Mouse (Mus musculus): ENCODE measurements at regions not wholly inside any gene's neighbourhood (a gene's known extent, or its start where the extent isn't known, plus 50 kb on each side); places are given as distances from the start of the nearest gene placed in this dataset.

DNA sequence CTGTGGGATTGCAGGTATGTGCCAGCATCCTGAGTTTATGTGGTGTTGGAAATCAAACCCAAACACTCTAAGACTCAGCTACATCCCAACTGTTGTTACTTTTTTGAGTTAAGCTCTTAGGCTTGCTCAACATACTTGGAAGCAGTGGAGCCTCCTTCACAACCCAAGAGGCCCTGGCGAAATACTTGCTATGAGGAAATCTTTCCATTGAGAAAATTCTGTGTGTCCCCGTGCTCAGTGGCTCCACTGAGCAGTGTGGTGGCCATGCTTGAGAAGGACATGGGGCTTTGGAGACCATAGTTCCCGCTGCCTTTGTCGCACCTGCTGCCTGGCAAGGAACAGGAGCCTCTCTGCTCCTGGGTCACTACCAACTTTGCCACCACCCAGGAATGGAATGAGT, 89.9 kb upstream of the Ccnd1 start:
- Histone ChIP-seq H3K4me2 (replicated peaks) (no peak overlapping the region), H3K36me3 (no peaks in the 10 kb centered on the region), H3K27ac (no peak overlapping the region), H3K9me3 (no peaks in the 10 kb centered on the region), H3K27me3 (peaks cover 16% of the 10 kb centered on the region), H3K4me3 (replicated peaks) (no peak overlapping the region), H3K4me1 (replicated peaks) (peaks cover 13% of the 10 kb centered on the region), H3K9ac (replicated peaks) (no peak overlapping the region)
- ATAC-seq = no peak
- WGBS = 92% methylated on average over 4 of the region's 4 CpGs

- ATAC-seq = no peak
- H3K4me2 ChIP-seq (replicated peaks) = no peak overlapping the region
- WGBS = 46% methylated on average over 4 of the region's 4 CpGs
- H3K9ac ChIP-seq (replicated peaks) = no peak overlapping the region
- H3K27ac ChIP-seq = no peak overlapping the region
- H3K27me3 ChIP-seq = peaks cover 16% of the 10 kb centered on the region
- H3K36me3 ChIP-seq = no peaks in the 10 kb centered on the region
- peaks cover 13% of the 10 kb centered on the region for H3K4me1 ChIP-seq (replicated peaks)
- H3K9me3 ChIP-seq = no peaks in the 10 kb centered on the region
- H3K4me3 ChIP-seq (replicated peaks) = no peak overlapping the region
Measured at GRCm38 (mm10) chr7:145029124-145029523, 89.4 kb upstream of the Ccnd1 start.

GRCm38 (mm10) chr7:145027061-145027460, 87.3 kb upstream of the Ccnd1 start:
- Histone ChIP-seq H3K9ac (replicated peaks) (no peak overlapping the region), H3K4me1 (replicated peaks) (peaks cover 13% of the 10 kb centered on the region), H3K27ac (no peak overlapping the region), H3K9me3 (no peaks in the 10 kb centered on the region), H3K4me3 (replicated peaks) (no peak overlapping the region), H3K4me2 (replicated peaks) (no peak overlapping the region), H3K27me3 (peaks cover 12% of the 10 kb centered on the region), H3K36me3 (no peaks in the 10 kb centered on the region)
- no peak for ATAC-seq
- WGBS = 82% methylated on average over 4 of the region's 4 CpGs

GRCm38 (mm10) chr7:145026014-145026285, 86.2 kb upstream of the Ccnd1 start:
- peaks cover 8% of the 10 kb centered on the region for H3K27me3 ChIP-seq
- no peak overlapping the region for H3K4me3 ChIP-seq (replicated peaks)
- no peaks in the 10 kb centered on the region for H3K9me3 ChIP-seq
- no peaks in the 10 kb centered on the region for H3K36me3 ChIP-seq
- H3K4me2 ChIP-seq (replicated peaks) = no peak overlapping the region
- 90% methylated on average over 5 of the region's 5 CpGs for WGBS
- H3K27ac ChIP-seq = no peak overlapping the region
- no peak overlapping the region for H3K9ac ChIP-seq (replicated peaks)
- H3K4me1 ChIP-seq (replicated peaks) = peaks cover 5% of the 10 kb centered on the region
- no peak for ATAC-seq

GRCm38 (mm10) chr7:145025186-145026013, 85.7 kb upstream of the Ccnd1 start:
- Histone ChIP-seq H3K27ac (no peak overlapping the region), H3K4me3 (replicated peaks) (no peak overlapping the region), H3K4me1 (replicated peaks) (peaks cover 2% of the 10 kb centered on the region), H3K4me2 (replicated peaks) (no peak overlapping the region), H3K27me3 (peaks cover 8% of the 10 kb centered on the region), H3K9ac (replicated peaks) (no peak overlapping the region), H3K36me3 (no peaks in the 10 kb centered on the region), H3K9me3 (no peaks in the 10 kb centered on the region)
- WGBS = 74% methylated on average over 6 of the region's 6 CpGs
- ATAC-seq = no peak

DNA sequence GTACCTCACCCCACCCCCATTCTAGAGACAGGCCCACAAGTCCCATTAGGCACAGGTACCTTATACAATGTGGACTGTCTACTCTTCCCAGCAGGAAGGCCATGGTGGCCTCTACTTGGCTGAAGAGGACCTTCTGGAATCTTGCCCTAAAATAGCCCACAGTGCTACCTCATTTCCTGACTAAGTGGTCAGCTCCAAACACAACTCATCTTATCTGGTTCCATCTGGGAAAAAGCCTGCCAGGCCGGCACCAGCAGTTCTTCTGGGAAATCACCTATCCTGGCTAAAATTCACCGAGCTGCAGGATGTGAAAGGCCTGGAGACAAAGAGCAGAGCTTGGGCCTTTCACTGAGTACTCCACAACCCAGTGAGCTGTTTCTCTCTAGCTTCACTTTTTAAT, 84.9 kb upstream of the Ccnd1 start:
- Histone ChIP-seq H3K9me3 (no peaks in the 10 kb centered on the region), H3K4me2 (replicated peaks) (no peak overlapping the region), H3K27ac (no peak overlapping the region), H3K9ac (replicated peaks) (no peak overlapping the region), H3K4me3 (replicated peaks) (no peak overlapping the region), H3K4me1 (replicated peaks) (no peaks in the 10 kb centered on the region), H3K36me3 (no peaks in the 10 kb centered on the region), H3K27me3 (peaks cover 2% of the 10 kb centered on the region)
- no peak for ATAC-seq
- 86% methylated on average over 2 of the region's 2 CpGs for whole genome bisulfite sequencing

- Histone ChIP-seq H3K9me3 (no peaks in the 10 kb centered on the region), H3K27ac (no peak overlapping the region), H3K9ac (replicated peaks) (no peak overlapping the region), H3K4me1 (replicated peaks) (peaks cover 11% of the 10 kb centered on the region), H3K4me2 (replicated peaks) (no peak overlapping the region), H3K4me3 (replicated peaks) (no peak overlapping the region), H3K27me3 (no peaks in the 10 kb centered on the region), H3K36me3 (no peaks in the 10 kb centered on the region)
- 61% methylated on average over 2 of the region's 2 CpGs for WGBS
- ATAC-seq = no peak
Measured at GRCm38 (mm10) chr7:145019137-145019536, 79.4 kb upstream of the Ccnd1 start.

DNA sequence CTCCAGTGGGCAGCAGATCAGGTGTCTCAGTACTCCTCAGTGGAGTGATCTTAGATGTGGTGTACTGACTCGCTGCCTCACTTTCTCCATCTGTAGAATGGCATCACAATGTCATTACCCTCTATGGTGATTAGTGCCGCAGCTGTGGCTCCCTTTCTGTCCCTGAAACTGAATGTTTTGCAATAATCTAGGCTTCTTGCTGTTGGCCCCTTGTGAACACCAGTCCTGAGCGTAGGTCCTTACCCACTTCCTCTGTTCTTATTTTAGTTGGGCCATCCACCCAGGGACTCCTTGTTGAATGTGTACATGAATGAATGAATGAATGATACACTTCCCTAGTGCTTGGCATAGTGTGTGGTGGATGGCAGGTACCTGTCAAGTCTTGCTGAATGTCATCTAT, 78.4 kb upstream of the Ccnd1 start:
- Histone ChIP-seq H3K9ac (replicated peaks) (no peak overlapping the region), H3K4me3 (replicated peaks) (no peak overlapping the region), H3K36me3 (no peaks in the 10 kb centered on the region), H3K9me3 (no peaks in the 10 kb centered on the region), H3K27ac (no peak overlapping the region), H3K4me1 (replicated peaks) (peaks cover 11% of the 10 kb centered on the region), H3K4me2 (replicated peaks) (no peak overlapping the region), H3K27me3 (no peaks in the 10 kb centered on the region)
- 91% methylated on average over 3 of the region's 3 CpGs for WGBS
- no peak for ATAC-seq

DNA sequence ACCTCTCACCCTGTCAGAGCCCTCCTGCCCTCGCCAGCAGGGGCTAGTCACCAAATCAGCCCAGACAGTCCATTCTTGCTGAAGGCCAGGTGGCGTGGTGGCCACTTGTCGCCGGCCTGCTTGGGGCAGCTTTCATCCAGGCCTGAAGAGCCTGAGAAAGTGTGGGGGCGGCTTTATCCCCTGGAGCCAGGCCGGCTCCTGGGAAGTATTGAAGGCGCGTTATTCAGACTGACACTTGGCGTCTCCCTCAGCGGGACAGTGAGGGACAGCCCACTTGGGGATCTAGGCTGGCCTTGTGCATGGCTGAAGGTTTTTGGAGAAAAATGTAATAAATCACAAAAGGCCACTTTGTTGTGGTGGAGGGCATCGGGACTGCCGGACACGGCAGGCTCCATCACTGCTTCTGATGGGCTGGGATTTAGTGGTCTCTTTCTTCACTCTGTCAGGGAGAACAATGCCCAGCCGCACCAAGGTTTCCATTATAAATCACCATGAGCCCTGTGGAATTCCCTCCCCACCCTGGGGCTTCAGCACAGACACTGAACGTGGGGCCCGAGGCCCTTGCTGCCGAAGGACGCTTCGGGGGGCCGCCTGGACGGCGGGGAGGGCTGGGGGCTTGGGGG, 75.8 kb upstream of the Ccnd1 start:
- no peaks in the 10 kb centered on the region for H3K36me3 ChIP-seq
- no peak overlapping the region for H3K4me3 ChIP-seq (replicated peaks)
- peak; percentile 83 for ATAC-seq
- WGBS = 22% methylated on average over 22 of the region's 22 CpGs
- H3K27ac ChIP-seq = peak overlapping the region; percentile 41
- 0 out of 2 replicates have a peak overlapping the region, but pooled peaks have one; percentile 1 for H3K4me2 ChIP-seq (replicated peaks)
- H3K9me3 ChIP-seq = no peaks in the 10 kb centered on the region
- no peaks in the 10 kb centered on the region for H3K27me3 ChIP-seq
- H3K4me1 ChIP-seq (replicated peaks) = peaks cover 11% of the 10 kb centered on the region
- H3K9ac ChIP-seq (replicated peaks) = no peak overlapping the region

DNA sequence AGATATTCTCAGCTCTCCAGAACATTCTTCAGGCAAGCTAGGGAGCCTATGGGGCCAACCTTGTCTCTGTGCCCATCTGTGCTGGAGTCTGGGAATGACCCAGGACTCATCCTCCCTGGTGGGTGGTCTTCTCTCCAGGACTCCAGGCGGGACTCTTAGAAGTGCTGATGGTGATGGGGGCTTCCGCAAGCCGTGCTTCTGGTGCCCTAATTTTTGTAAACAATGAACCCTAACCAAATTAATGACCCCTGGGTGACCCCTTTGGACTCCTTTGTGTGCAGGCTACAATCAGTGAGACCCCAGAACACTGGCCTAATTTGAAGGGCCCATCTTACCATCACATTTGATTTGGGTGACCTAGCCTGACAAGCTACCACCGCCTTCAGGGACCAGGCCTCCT, 71.0 kb upstream of the Ccnd1 start:
- Histone ChIP-seq H3K4me2 (replicated peaks) (no peak overlapping the region), H3K36me3 (no peaks in the 10 kb centered on the region), H3K4me1 (replicated peaks) (peaks cover 7% of the 10 kb centered on the region), H3K27me3 (no peaks in the 10 kb centered on the region), H3K4me3 (replicated peaks) (no peak overlapping the region), H3K9ac (replicated peaks) (no peak overlapping the region), H3K27ac (no peak overlapping the region), H3K9me3 (no peaks in the 10 kb centered on the region)
- ATAC-seq = no peak
- 62% methylated on average over 4 of the region's 4 CpGs for WGBS

DNA sequence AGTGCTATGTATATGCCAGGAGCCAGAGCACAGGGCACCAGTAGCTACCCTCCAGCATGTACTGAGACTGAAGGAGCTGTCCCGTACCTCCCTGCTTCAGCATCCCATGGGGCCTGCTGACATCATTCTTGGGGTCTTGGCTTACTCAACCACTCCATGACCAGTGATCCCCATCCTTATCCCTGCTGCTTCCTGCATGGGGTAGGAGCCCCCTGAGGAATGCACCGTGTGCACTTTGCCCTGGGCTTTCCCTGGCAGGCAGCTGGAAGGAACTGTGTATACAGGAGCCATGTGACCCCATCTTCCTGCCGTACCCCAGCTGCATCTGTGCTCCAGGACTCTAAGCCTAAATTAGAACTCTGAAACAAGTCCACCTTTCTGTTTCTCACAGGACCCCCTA, 70.3 kb upstream of the Ccnd1 start:
- Histone ChIP-seq H3K9me3 (no peaks in the 10 kb centered on the region), H3K4me3 (replicated peaks) (no peak overlapping the region), H3K4me2 (replicated peaks) (no peak overlapping the region), H3K27ac (no peak overlapping the region), H3K27me3 (no peaks in the 10 kb centered on the region), H3K9ac (replicated peaks) (no peak overlapping the region), H3K4me1 (replicated peaks) (no peaks in the 10 kb centered on the region), H3K36me3 (no peaks in the 10 kb centered on the region)
- WGBS = 75% methylated on average over 3 of the region's 3 CpGs
- ATAC-seq = no peak

GRCm38 (mm10) chr7:145008662-145009333, 69.1 kb upstream of the Ccnd1 start:
- no peaks in the 10 kb centered on the region for H3K9me3 ChIP-seq
- no peak for ATAC-seq
- H3K4me3 ChIP-seq (replicated peaks) = no peak overlapping the region
- WGBS = 82% methylated on average over 7 of the region's 7 CpGs
- no peaks in the 10 kb centered on the region for H3K27me3 ChIP-seq
- no peaks in the 10 kb centered on the region for H3K4me1 ChIP-seq (replicated peaks)
- H3K9ac ChIP-seq (replicated peaks) = no peak overlapping the region
- H3K4me2 ChIP-seq (replicated peaks) = no peak overlapping the region
- H3K36me3 ChIP-seq = no peaks in the 10 kb centered on the region
- H3K27ac ChIP-seq = no peak overlapping the region

Data from midbrain, embryonic 13.5 days (tissue).